Mouse (Mus musculus) spleen, postnatal 4 days (tissue): ENCODE measurements around the gene Slc38a3.

ENCODE experiments used
- DNase-seq, 2 experiments: peaks; one replicate each; pipeline ENCODE4 v3.0.0; 2022; ENCODE audit warnings: low spot score in 2 of 2

Gene Slc38a3

DNA sequence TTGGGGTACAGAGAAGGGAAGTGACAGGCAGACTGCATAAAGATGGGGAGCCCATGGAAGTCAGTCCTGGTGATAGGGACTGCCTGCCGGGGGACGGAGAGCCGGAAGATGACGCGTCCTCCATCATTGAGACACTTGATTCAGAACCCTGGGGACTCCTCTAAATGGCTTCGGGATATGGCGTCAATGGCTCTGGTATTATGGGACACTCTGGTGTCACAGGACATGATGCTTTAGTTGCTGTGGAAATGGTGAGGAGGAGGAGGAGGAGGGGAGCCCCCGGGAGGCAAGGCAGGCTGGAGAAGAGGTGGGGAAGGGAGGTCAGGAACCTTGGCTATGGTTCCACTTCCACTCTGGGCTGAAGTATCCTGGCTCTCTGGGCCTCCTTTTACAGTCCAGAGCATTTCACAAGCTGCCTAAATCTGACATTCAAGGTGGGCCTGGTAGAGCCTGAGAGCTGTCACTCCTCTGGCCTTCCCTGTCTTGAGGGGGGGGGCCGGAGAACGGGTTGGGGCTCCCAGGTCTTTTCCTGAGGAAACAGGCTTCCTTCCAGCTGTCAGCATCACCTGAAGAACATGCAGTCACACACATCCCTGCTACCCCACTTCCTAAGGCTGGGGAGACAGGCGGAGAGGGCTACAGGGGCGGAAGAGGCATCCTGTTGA, 26.2 kb upstream of the Slc38a3 start:
- no peak for DNase-seq

- DNase-seq, result no peak
These were observed 25.3 kb upstream of the Slc38a3 start for GRCm38 (mm10) chr9:107694627-107695026.

DNA sequence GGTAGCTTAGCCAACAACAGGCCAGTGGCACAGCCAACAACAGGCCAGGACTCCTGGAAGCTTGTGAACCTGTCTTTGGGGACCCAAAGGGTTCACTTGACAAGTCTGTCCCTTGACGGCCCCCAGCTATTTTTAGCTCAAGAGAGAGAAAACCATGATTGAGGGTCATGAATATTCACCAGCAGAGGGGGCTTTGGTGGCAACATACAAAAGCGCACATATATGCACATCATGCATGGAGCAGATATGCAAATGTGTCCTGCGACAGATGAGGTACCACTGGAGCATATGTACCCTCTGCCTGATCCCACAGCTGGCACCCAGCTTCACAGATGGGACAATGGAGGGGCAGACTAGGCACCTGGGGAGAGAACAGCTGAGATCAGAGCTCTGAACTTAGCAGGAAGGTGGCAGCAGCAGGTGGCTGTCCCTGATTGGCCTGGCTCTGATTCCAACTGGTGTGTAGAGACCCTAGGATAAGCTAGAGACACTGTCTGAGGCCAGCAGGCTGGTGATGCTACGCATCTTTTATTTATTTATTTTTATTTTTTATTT, 24.2 kb upstream of the Slc38a3 start:
- DNase-seq, result no peak

DNA sequence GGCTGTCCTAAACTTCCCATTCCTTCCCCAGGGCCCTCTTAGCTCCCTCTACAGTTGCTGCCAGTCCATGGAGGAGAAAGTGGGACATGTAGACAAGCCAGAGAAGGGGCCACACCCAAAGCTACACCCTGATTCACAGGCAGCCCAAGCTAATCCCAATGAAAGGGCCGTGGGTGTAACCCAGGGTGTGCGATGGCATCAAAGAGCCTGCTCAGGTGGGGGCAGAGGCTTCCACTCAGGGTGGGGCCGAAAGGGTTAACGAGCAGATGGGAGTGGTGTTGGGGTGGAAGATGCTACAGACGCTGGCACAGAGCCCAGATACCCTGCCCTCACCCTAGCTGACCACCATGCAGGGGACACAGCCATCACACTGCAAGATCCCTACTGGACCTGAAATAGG, 23.5 kb upstream of the Slc38a3 start:
- no peak for DNase-seq

- DNase-seq, result no peak
These were observed 21.1 kb upstream of the Slc38a3 start for GRCm38 (mm10) chr9:107690391-107690790.

- no peak for DNase-seq
These were observed 19.6 kb upstream of the Slc38a3 start for GRCm38 (mm10) chr9:107688939-107689338.

DNA sequence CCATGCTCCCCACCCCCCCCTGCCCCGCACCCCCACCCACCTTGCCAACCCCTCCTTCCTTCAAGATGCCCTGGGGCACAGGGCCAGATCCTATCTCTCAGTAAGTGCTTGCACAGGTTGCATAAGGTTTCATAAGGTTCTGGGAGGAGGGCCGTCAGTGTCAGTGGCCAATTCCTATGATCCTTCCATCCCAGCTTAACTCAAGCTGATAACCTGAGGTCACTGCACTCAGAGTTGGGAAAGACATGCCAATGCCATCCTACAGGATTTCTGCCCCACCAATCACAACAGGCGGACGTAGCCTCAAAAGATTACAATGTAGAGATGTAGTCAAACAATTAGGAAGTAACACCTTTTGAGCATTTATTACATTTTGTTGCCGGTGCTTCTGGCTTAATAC, 19.1 kb upstream of the Slc38a3 start:
- DNase-seq, result no peak

DNA sequence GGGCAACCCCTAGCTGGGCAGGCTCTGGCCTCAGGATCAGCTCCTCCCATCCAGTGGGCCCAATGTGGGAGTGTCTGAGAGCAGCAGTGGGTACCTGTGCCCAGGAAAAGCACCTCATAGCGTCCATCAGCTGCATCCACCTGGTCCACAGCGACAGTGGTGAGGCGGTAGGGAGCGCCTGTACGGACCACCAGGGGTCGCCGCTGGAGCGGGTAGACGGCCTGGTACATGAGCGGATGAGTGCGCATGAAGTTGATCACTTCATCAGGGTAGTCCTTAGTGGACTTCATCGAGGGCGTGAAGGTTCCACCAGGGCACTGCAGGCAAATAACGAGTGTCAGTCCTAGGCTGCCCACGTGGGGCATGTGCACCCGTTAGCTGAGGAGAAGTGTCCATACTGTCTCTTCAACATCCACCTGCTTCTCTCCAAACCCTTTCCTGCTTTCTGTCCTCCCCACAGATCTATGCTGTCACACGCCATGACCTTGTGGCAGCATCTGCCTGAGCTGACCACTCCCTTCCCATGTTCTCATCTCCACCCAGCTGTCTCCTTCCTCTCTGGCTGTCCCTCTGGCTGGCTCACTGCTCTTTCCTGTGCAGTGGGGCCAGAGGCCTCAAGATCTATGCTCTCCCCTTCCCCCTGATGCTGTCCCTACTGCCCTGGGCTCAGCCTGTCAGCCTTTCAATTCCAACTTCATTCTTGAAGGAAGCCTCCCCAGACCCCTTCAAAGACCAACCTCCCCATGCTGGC, 16.1 kb upstream of the Slc38a3 start:
- DNase-seq, result peak; percentile 41 to 79

DNA sequence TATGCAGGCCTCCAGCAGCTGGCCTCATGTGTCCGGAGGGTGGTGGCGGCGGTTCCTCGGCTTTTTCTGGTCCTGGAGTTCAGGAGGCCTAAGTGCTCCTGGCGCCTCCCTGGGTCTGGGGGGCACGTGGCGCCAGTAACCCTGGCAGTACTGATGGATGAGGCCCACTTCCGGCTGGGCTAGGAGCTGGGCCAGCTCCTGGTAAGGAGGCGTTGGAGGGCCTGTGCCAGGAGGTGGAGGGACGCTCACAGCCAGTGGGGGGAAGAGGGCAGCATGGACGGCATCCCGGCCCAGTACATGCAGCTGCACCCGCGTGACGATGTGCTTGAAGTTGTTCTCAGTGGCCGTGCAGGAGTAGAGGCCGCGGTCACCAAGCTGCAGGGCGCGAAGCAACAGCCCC, 13.1 kb upstream of the Slc38a3 start:
- DNase-seq, result no peak

DNA sequence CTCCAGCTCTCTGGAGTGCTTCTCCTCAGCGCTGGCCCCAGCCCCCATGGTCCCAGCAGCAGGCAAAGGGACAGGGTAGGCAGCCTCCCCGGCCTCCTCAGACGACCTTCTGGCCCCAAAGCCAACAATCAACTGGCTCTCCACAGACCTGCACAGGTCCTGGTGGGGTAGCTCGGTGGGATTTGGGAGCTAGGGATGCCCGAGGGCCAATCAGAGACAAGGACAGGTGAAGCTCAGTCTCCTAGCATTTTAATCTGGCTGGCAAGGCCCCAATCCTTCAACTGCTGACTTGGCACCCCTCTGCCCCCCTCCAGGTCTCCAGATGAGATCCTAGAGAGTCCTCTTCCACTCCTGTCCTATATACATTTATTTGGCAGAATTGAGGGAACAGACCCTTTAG, 10.2 kb upstream of the Slc38a3 start, which contains the start of gene Gnat1:
Gene Gnat1 (minus strand): TSS at position 212 of the 400 bp plus-strand sequence.
- DNase-seq, result no peak

DNA sequence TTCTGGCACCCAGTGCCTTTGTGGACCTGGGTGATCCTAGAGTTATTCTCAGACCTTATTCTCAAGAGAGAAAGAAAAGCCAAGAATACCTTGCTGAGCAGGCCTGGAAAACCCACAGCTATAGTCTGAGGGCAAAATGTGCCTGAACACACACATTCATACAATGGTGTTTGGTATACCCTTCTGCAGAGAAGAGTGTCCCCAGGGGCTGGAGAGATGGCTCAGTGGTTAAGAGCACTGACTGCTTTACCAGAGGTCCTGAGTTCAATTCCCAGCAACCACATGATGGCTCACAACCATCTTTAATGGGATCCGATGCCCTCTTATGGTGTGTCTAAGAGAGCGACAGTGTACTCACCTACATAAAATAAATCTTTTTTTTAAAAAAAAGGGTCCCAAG, 9.5 kb upstream of the Slc38a3 start:
- DNase-seq, result no peak

DNA sequence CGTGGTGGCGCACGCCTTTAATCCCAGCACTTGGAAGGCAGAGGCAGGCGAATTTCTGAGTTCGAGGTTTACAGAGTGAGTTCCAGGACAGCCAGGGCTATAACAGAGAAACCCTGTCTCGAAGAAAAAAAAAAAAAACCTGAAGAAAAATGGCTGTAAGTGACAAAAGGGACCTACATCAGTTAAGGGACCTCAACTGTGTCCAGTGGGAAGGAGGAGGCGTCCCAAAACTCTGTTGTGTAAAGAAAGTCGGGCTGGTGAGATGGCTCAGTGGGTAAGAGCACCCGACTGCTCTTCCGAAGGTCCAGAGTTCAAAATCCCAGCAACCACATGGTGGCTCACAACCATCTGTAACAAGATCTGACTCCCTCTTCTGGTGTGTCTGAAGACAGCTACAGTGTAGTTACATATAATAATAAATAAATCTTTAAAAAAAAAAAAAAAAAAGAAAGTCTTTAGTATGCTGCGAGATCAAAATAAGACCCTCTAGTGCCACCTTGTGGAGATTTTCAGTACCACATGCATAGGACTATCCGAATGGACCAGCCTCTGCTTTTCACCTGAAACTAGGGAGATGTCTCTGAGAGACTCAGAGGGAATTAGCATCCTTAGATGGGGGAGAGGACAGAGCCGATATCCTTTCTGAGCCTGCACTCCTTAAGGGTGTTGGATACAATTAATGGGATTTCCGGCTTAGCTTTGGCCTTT, 8.6 kb upstream of the Slc38a3 start:
- peak; percentile 70 to 89 for DNase-seq

GRCm38 (mm10) chr9:107677091-107677784, 7.9 kb upstream of the Slc38a3 start:
- peak; percentile 50 to 81 for DNase-seq

DNA sequence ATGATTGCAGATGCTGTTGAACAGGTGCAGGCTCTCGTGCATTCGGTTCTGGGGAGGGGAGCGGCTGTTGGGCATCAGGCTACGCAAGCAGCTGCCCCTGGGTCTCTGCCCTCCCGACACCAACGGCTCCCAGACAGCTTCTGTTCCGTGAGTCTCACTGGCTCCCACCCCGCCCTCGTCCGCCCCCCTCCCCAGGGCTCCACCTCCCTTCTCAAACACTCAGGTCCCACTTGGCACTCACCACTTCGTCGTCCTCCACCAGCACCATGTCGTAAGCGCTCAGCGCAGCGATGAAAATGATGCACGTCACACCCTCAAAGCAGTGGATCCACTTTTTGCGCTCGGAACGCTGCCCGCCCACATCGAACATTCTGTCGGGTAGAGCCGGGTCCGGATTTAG, 7.0 kb upstream of the Slc38a3 start:
- DNase-seq, result no peak

DNA sequence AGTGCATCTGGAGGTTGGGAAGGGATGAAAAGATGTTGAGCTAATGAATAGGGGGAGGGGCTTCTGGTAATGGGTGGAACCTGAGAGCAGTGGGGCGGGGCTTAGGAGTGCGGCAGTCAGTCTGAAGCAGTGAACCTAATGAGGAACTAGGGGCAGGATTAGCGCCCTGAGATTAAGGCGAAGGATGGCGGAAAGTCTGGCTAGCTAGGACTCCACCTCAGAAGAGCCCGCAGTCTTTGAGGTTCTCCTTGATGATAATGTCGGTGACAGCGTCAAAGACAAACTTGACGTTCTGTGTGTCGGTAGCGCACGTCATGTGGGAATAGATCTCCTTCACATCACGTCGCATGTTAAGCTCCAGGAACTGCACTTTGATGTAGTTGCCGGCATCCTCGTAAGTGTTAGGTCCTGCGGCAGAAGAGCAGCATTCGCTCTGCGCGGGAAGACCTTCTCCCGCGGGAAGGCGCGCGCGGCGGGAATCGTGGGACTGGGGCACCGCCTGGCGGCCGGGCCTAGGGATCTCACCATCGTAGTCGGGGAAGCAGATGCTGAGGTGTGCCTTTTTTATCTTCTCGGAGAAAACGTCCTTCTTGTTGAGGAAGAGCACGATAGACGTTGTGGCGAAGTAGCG, 6.5 kb upstream of the Slc38a3 start:
- DNase-seq, result peak; percentile 37 to 75

DNA sequence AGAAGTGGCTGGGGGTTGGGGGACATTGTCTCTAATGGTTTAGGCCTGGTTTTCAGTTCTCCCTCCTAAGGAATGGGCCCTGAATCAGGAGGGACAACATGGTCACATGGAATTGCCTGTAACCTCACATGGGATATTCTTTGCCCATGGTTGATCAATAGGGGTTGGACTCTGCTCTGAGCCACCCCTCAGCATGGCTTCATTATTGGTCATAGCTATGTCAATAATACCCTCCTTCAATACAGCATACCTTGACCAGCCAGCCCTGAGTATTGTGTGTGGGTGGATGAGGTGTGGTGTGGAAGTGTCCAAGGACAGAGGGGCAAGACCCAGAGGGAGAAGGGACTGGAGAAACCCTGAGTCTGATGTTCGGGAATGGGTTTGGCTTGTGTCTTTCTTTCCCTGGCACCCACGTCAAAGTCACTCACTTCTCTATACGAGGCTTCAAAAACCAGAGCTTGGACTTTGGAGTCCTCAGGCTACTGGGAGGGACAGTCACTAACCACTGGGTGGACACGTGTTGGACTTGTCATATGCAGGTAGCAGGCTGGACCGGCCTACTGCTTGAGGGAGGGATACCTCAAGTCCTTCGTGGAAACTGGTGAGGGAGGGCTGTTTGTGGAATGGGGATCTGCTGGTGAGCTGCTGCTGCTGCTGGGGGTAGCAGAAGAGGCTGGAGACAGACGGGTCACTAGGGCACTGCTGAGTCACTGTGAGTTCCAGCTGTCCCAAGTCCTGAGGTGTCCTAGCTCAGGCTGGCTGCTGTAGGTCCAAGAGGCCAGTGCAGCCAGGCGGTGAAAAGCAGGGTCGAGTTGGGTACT, 5.5 kb upstream of the Slc38a3 start:
- no peak for DNase-seq

DNA sequence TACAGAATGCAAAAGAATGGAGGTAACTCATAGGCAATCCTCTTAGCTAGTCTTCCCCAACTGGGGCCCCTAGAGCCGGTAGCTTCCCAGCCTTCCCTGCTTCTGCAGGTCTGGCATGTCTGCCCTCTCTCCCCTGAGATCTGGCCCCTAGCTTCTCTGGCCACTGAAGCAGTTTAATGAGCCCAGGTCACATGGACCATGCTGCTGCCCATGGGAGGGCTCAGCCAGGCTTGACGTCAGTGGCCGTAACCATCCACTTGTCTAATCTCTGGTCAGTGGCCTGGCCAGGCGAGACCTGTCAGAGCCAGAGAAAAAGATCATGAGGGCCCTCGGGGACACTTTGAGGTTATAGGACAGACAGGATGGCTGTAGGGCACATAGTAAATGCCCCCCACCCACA, 929 bp upstream of the Slc38a3 start:
- DNase-seq, result no peak

- no peak for DNase-seq
These were observed 414 bp downstream of the Slc38a3 start for GRCm38 (mm10) chr9:107668916-107669315.

DNA sequence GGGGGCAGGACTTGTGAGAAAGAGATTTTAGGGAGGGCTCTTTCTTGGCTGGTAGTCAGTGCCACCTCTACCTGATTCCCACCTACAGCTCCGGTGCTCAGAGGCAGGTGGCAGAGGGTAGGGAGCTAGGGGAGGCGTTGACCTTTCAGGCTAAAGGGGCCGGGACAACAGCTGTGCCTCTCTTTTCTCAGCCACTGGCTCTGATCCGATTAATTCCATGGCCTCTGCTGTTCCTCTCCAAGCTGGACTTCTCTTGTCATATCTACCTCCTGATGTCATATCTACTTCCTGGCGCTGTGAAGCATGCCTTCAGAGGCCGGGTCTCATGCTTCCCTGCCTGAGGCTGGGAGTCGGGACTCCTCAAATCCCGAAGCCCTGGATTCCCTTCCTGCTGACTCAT, 1.3 kb downstream of the Slc38a3 start:
- DNase-seq, result no peak

DNA sequence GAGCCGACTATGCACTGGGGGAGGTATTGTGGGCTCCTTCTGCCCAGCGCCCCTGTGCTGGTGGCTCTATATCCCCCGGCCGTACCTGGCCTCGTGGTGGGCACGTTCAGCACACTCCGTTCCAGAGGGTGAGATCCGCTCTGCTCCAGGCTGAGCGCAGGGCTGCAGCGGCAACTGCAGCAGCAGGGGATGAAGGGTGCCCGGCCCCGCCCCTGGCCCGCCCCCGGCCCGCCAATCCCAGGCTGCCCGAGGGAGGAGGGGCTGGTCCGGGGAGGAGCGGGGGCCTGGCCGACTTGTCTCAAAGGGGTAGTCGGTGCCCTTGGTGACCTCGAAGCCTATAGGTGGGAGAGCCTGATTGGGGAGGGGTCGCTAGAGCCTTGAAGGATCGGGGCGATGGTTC, 2.1 kb downstream of the Slc38a3 start:
- DNase-seq, result no peak
